8 mouse cellular contexts compared by ENCODE assay signal in the genomic region with DNA sequence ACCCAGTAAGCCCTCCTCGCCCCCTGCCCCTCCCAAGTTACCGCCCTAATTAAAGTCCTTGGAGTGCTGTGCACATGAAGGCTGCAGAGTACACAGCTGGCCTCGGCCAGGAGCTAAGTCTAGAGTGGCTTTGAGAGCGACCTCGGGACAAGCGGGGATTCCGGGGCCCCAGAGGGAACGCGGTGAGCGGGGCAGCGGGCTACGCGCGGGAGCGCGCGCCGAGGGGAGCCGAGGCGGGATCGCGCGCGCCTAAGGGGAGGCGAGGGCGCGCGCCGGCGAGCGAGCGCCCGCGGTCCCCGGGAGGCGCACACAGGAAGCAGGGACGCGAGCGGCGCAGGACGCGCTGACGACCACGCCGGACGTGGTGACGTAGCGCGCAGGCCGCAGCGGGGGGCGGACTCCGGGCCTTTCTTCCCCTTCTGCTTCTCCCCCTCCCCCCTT. TPM values are rescaled to one million over a fixed set of nuclear protein-coding genes. Genes with fewer than 3 reads are reported as not detected.
DNase-seq lines count a peak whose midpoint lies in the region; ATAC-seq and TF ChIP-seq lines count a peak whose summit lies in the region.

A gene (plus strand): TSS at position 77 of the 441 bp plus-strand sequence.

- H3K27me3 ChIP-seq in embryonic facial prominence, embryonic 15.5 days, result no peaks in the 10 kb centered on the region
- no peaks in the 10 kb centered on the region for H3K27me3 ChIP-seq in kidney, embryonic 14.5 days (ENCODE audit: control insufficient read depth, insufficient read depth, low read length)
- no peaks in the 10 kb centered on the region for H3K27me3 ChIP-seq in limb, embryonic 15.5 days

- H3K27ac ChIP-seq in bone marrow, adult 2 months (ENCODE audit: control insufficient read depth, insufficient read depth, low read depth, low read length, poor library complexity), result peak within 1 kb of the TSS; percentile 81
- peak within 1 kb of the TSS; percentile 94 for H3K27ac ChIP-seq in embryonic facial prominence, embryonic 15.5 days (replicated peaks)
- peak within 1 kb of the TSS; percentile 94 for H3K27ac ChIP-seq in kidney, embryonic 14.5 days (ENCODE audit: low read depth, low read length)
- peak within 1 kb of the TSS; percentile 95 for H3K27ac ChIP-seq in limb, embryonic 15.5 days

- peak; percentile 92 for DNase-seq in 416B (ENCODE audit: low read depth)
- peak; percentile 88 to 90 for DNase-seq in heart, adult 9 months (ENCODE audit: low spot score in 2 of 2)
- DNase-seq in monocyte, adult 2 months (ENCODE audit: low read depth in 1 of 2, low spot score in 2 of 2), result peak; percentile 71 to 85
- peak; percentile 92 for DNase-seq in spleen, postnatal 36 days (ENCODE audit: low spot score in 2 of 2)

- H3K4me1 ChIP-seq in bone marrow, adult 2 months (ENCODE audit: control insufficient read depth, insufficient read depth, low read length), result peaks cover 2% of the 10 kb centered on the region
- peaks cover 8% of the 10 kb centered on the region for H3K4me1 ChIP-seq in embryonic facial prominence, embryonic 15.5 days
- peaks cover 7% of the 10 kb centered on the region; the same call in 1 of the 2 replicates for H3K4me1 ChIP-seq in kidney, embryonic 14.5 days (ENCODE audit: control insufficient read depth, insufficient read depth, low read length)
- H3K4me1 ChIP-seq in limb, embryonic 15.5 days, result peaks cover 11% of the 10 kb centered on the region

- peak within 1 kb of the TSS; percentile 81 for H3K9ac ChIP-seq in embryonic facial prominence, embryonic 15.5 days
- peak within 1 kb of the TSS; percentile 84 for H3K9ac ChIP-seq in kidney, embryonic 14.5 days (ENCODE audit: low read depth, low read length)
- H3K9ac ChIP-seq in limb, embryonic 15.5 days, result peak within 1 kb of the TSS; percentile 88

- no peaks in the 10 kb centered on the region for H3K9me3 ChIP-seq in embryonic facial prominence, embryonic 15.5 days (replicated peaks)
- no peaks in the 10 kb centered on the region for H3K9me3 ChIP-seq in kidney, embryonic 14.5 days (ENCODE audit: control insufficient read depth, low read length)
- H3K9me3 ChIP-seq in limb, embryonic 15.5 days, result no peaks in the 10 kb centered on the region

- WGBS in bone marrow, adult 2 months, result under 1% methylated on average over 53 of the region's 53 CpGs
- under 1% methylated on average over 36 of the region's 53 CpGs for WGBS in embryonic facial prominence, embryonic 15.5 days
- WGBS in kidney, embryonic 14.5 days, result under 1% methylated on average over 46 of the region's 53 CpGs
- under 1% methylated on average over 50 of the region's 53 CpGs for WGBS in limb, embryonic 15.5 days

- H3K4me3 ChIP-seq in bone marrow, adult 2 months (replicated peaks; ENCODE audit: control insufficient read depth, low read depth, low read length), result peak within 1 kb of the TSS; percentile 91
- peak within 1 kb of the TSS; percentile 74 for H3K4me3 ChIP-seq in embryonic facial prominence, embryonic 15.5 days (replicated peaks)
- peak within 1 kb of the TSS; percentile 70 for H3K4me3 ChIP-seq in kidney, embryonic 14.5 days (ENCODE audit: low read length)
- peak within 1 kb of the TSS; percentile 60 for H3K4me3 ChIP-seq in limb, embryonic 15.5 days

- no peaks in the 10 kb centered on the region for H3K36me3 ChIP-seq in embryonic facial prominence, embryonic 15.5 days
- H3K36me3 ChIP-seq in kidney, embryonic 14.5 days (ENCODE audit: control insufficient read depth, insufficient read depth, low read length), result no peaks in the 10 kb centered on the region
- no peaks in the 10 kb centered on the region for H3K36me3 ChIP-seq in limb, embryonic 15.5 days

- H3K4me2 ChIP-seq in embryonic facial prominence, embryonic 15.5 days (replicated peaks), result peak within 1 kb of the TSS; percentile 66
- peak within 1 kb of the TSS; percentile 79 for H3K4me2 ChIP-seq in kidney, embryonic 14.5 days (replicated peaks; ENCODE audit: low read depth, low read length)
- peak within 1 kb of the TSS; percentile 58 for H3K4me2 ChIP-seq in limb, embryonic 15.5 days

- TF ChIP-seq POLR2A in bone marrow, adult 2 months (IDR thresholded peaks at IDR 0.05; ENCODE audit: borderline replicate concordance, control insufficient read depth, low read depth, low read length), result peak; percentile 48; the same call in 1 of the 2 replicates

- TF ChIP-seq CTCF in bone marrow, adult 2 months (IDR thresholded peaks at IDR 0.05; ENCODE audit: control insufficient read depth, insufficient read depth, low read length), result no peak

- ATAC-seq in embryonic facial prominence, embryonic 15.5 days (ENCODE audit: insufficient number of reproducible peaks, low FRiP score, low TSS enrichment, low read depth), result peak; percentile 97
- peak; percentile 98 for ATAC-seq in kidney, embryonic 14.5 days (ENCODE audit: low FRiP score, low TSS enrichment)
- peak; percentile 94 for ATAC-seq in limb, embryonic 15.5 days (ENCODE audit: insufficient number of reproducible peaks, low FRiP score, low TSS enrichment, low read depth)

RNA-seq across cellular contexts. Expression of the gene that starts here (rescaled TPM):
- polyA plus RNA-seq in bone marrow, adult 2 months (2011; ENCODE audit: insufficient read depth, insufficient read length, low replicate concordance, missing spikeins), result 59.7 and 144 TPM in 2 replicates
- 40.0 and 40.1 TPM in 2 replicates for polyA plus RNA-seq in embryonic facial prominence, embryonic 15.5 days (2015; fragmentation: Nextera tagmentation; extraction: Ambion mirVana)
- polyA plus RNA-seq in kidney, embryonic 14.5 days (2014; fragmentation: Nextera tagmentation; extraction: Ambion mirVana), result 36.6 and 37.9 TPM in 2 replicates
- 33.1 and 34.9 TPM in 2 replicates for polyA plus RNA-seq in limb, embryonic 15.5 days (2015; fragmentation: Nextera tagmentation; extraction: Ambion mirVana)

Comparison
In these comparisons a context has a peak if more than half of its experiments do, and no peak if none do; other contexts are left out.
1. Peak in every context shown above with its lines: DNase-seq, ATAC-seq, H3K4me3 ChIP-seq and H3K27ac ChIP-seq.